Mouse (Mus musculus) heart, postnatal 25 days (tissue): ENCODE measurements at regions not wholly inside any gene's neighbourhood (a gene's known extent, or its start where the extent isn't known, plus 50 kb on each side); places are given as distances from the start of the nearest gene placed in this dataset.

Source experiments
- DNase-seq: peaks from one replicate; pipeline ENCODE4 v3.0.0; 2022; ENCODE audit warnings: low spot score
- intact Hi-C: fragments of 180-260 bp; cut with DNase I; formaldehyde crosslinking; loops from one replicate; pipeline ENCODE4 v1.15.1; 2025

DNA sequence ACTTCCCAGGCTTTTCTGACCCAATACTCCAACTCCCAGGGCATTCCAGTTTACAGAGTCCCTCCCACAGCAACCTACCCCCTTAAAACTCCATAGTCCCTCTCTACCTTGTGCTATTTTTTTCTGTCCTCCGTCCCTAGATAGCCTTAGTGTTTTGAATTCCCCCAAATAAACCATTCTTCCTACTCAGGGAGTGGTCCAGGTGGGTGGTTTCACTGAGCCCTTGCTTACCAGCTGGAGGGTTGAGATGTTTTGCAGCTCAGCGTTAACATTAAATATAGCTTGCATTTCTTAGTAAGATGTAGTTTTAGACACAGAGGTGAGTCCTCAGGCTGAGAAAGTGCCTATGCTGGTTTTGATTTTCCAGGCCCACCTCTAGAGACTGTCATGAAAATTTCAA, 313.0 kb downstream of the Bmper start:
- intact Hi-C loops: no loop called here
- DNase-seq: no peak

DNA sequence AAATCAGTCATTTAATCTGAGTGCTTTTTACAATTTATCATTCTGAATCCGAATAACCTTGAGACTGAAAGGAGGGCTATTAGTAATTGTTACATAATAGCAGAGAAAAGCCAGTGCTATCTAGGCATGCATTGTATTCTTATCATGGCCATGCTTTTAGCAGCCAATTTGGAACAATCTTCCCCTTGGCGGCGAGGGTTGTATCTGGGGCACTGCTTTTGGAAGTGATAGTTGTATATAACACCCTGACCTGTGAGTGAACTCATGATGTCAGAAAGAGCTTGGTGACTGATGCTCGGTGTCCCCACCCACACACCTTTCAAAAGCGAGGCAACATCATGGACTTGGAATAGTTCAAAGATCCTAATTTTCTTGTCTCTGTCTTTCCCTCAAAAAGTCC, 315.2 kb downstream of the Bmper start:
- intact Hi-C loops: no loop called here

DNA sequence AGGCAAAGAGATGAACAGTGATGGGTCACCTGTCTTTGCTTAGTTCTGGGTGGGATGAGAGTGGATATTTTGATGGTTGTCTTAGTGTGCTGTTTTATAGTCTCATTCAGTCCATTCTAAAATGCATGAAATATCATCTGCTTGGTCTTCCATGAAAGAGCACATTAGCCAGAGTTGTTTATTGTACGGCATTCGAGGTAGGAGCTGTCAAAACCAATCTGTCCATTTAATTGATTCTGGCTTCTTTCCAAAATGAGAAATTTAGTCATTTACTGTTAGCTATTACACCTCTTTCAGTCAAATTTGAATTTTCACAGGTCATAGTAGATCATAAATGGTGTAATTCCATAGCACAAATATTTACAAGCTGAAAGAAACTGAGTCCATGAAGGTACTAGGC, 328.8 kb downstream of the Bmper start:
- DNase-seq: no peak
- intact Hi-C loops: no loop called here

More for the DNA sequence above, 315.2 kb downstream of the Bmper start:
- DNase-seq: no peak

- no peak for DNase-seq
- intact Hi-C loops: no loop called here
Observed at GRCm38 (mm10) chr9:23553766-23554165, 330.9 kb downstream of the Bmper start.

GRCm38 (mm10) chr9:23557601-23558000, 334.7 kb downstream of the Bmper start:
- DNase-seq: no peak

DNA sequence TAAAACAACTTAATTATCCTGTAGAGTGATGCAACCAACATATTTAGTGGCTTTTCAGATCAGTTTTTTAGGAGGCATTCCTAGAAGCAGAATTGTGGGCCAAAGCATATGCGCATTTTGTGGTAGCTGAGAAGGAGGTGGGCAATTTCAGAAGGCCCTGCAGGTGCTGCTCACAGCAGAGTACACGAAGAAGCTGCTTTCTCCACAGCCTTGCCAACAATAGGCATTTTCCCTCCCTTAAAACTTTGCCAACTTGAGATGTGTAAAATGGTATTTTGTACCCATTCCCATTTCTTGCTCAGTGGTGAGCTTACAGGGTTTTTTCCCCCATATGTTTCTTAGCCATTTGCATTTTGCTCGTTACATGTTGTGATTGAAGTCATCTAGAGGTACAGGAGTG, 339.0 kb downstream of the Bmper start:
- no peak for DNase-seq
- intact Hi-C loops: no loop called here

More at GRCm38 (mm10) chr9:23557601-23558000, 334.7 kb downstream of the Bmper start:
- intact Hi-C loops: no loop called here

DNA sequence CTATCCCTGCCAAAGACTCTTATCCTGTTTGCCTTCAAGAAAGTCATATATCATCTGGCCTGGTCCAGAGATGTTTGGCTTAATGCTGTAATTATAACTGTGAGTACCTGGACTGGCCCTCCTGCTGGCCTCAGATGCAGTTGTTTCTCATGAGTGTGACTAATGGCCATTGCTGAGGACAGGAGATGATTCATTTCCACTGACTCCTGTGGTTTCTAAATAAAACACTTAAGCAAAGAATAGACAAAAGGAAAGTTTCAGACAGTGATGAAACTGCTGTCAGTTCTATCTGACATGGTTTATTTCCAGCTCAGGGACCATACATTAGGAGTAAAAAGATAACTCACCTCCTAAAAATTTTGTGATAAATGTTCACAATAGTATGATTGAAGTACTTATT, 344.2 kb downstream of the Bmper start:
- DNase-seq: no peak
- intact Hi-C loops: no loop called here

DNA sequence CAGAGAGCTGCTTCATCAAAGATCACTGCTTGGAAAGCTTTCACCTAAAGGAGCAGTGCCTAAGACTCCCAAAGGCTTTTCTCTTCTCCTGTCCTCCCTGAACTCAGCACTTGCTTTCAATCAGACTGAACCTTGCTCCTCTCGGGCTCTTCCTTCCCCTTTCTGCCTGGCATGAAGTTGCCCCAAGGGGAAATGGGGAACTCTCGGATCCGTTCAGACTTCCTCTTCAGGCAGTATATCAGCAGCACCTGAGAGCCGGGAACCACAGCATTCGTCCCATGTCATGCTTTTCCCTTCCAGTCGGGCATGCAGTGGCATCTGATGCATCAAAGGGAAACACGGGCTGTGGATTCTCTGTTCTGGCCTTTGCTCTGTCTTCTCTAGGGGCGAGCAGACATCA, 347.3 kb downstream of the Bmper start:
- DNase-seq: no peak
- intact Hi-C loops: no loop called here

DNA sequence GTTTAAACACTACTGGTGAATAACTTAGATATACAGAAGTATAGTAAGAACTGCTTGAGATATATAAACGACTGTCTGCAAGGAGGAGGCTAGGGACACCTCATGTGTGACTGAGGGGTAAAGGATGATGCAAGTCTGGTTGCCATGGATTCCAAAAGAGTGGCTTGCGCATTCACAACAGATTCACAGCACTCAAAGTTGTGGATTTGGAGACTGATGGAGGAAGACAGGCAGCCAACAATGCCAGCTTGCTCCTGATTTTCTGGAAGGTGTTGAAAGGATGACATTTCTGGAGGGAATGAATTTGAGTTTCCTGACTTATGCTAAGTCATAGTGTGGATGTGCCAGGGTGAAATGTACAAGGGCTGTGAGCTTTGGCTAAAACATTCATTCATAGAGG, 353.4 kb downstream of the Bmper start:
- intact Hi-C loops: no loop called here
- no peak for DNase-seq

DNA sequence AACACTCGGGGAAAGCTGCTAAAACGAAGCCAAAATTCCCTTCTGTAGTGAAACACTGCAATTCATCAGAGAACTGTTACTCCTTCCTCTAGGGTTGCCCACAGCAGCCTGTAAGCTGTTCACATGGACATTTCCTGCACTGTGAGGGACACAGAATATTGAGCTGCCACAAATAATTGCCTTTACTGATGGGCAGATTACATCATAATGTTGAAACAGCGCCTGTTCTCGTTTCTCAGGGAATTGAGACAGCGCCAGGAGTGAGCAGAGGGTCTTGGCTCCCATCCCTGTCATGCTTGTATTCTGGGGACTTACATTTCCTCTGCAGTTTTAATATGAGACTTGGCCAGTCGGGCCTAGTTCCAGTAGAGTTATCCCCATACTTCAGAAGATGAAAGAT, 357.3 kb downstream of the Bmper start:
- intact Hi-C loops: no loop called here
- no peak for DNase-seq

DNA sequence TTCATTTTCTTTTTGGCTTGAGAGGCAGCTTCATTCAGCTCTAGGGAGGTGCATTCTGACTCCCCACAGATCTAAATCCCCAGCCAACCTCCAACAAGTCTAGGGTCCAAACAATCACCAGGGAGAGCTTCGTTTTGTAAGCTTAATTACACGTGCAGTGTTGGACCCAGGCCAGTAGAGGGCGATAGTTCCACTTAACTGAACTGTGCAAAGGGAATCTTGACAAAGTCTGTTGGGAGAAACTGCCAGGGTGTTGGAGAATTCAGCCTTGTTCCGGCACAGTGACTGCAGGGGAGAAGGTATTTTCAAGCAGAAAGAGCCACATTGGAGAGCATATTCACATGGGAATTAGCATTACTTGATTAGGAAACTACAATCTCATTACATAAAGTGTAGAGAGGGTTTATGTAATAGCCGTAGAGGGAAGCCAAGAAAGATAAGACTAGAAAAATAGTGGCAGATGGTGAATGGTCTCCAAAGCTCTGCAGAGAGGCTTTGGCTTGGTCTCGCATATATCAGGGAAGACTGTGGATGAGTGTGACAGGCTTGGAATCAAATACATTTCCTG, 358.2 kb downstream of the Bmper start:
- intact Hi-C loops: no loop called here
- peak; percentile 44 for DNase-seq

DNA sequence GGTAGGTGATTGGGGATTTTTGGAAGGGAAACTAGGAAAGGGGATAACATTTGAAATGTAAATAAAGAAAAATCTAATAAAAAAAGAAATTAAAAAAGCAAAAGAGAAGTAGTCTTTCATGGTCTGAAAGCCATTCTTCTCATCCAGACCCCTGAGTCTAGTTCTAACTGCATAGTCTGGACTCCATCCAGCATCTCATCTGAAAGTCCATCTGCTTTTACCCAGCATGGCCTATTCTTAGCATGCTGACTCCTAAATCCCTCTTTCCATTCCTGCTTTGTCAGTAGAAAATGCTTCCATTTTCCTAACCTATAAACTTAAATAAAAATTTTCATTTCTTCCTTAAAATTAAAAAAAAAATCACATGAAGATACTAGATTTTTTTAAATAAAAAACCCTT, 361.7 kb downstream of the Bmper start:
- intact Hi-C loops: no loop called here

DNA sequence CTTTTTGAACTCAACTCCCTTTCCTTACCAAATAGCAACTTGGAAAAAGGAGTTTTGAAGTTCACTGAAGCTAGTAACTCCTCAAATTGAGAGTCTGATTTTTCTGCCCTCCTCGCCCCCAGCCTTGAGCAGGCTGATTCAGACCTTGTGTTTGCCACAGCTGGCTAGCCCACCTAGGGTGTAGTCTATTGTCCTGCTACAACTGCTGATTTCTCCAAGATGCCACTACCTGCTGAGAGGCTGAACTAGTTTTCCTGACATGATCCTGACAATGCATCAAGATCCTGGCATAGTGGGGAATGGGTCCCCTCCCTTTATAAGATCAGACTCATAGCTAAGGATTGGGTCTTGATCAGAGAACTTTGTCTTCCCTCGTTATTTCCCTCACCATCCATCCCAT, 366.1 kb downstream of the Bmper start:
- intact Hi-C loops: no loop called here
- DNase-seq: no peak

More for the DNA sequence above, 361.7 kb downstream of the Bmper start:
- DNase-seq: no peak

- no peak for DNase-seq
- intact Hi-C loops: no loop called here
Observed at GRCm38 (mm10) chr9:23591906-23592305, 369.0 kb downstream of the Bmper start.

- no peak for DNase-seq
- intact Hi-C loops: no loop called here
Observed at GRCm38 (mm10) chr9:23600623-23601022, 377.7 kb downstream of the Bmper start.
